8 mouse cellular contexts compared by ENCODE assay signal in genomic region chr10:17725644-17726372, GRCm38 (mm10). TPM values are rescaled to one million over a fixed set of nuclear protein-coding genes. Genes with fewer than 3 reads are reported as not detected.
DNase-seq lines count a peak whose midpoint lies in the region; ATAC-seq and TF ChIP-seq lines count a peak whose summit lies in the region.

No protein-coding gene starts in this region.

- H3K27me3 ChIP-seq in hindbrain, embryonic 13.5 days = no peaks in the 10 kb centered on the region
- no peaks in the 10 kb centered on the region for H3K27me3 ChIP-seq in liver, embryonic 14.5 days (ENCODE audit: control insufficient read depth, insufficient read depth, low read length)

- H3K4me2 ChIP-seq in hindbrain, embryonic 13.5 days = peak overlapping the region; percentile 59
- peak overlapping the region; percentile 20; the same call in 1 of the 2 replicates for H3K4me2 ChIP-seq in liver, embryonic 14.5 days (ENCODE audit: low read depth)

- H3K27ac ChIP-seq in hindbrain, embryonic 13.5 days = peak overlapping the region; percentile 73
- no peak overlapping the region for H3K27ac ChIP-seq in liver, embryonic 14.5 days

- DNase-seq in embryo, embryonic 10.5 days (ENCODE audit: low spot score) = peak; percentile 29
- no peak for DNase-seq in embryo, embryonic 11 days
- DNase-seq in Muller cell, postnatal 12 days (ENCODE audit: inconsistent ontology term) = peak; percentile 3
- no peak for DNase-seq in liver, embryonic 14.5 days (ENCODE audit: low read depth in 3 of 3, low spot score in 3 of 3)
- no peak for DNase-seq in MN1 (ENCODE audit: low spot score)

- no peaks in the 10 kb centered on the region for H3K9me3 ChIP-seq in hindbrain, embryonic 13.5 days
- H3K9me3 ChIP-seq in liver, embryonic 14.5 days (ENCODE audit: control insufficient read depth, low read length) = no peaks in the 10 kb centered on the region

- TF ChIP-seq CTCF in liver, embryonic 14.5 days (IDR thresholded peaks at IDR 0.05; ENCODE audit: low read depth) = no peak

- TF ChIP-seq EP300 in liver, embryonic 14.5 days (IDR thresholded peaks at IDR 0.05; ENCODE audit: low read depth) = no peak

- ATAC-seq in hindbrain, embryonic 13.5 days (ENCODE audit: low FRiP score) = no peak
- ATAC-seq in liver, embryonic 14.5 days (ENCODE audit: insufficient read depth) = no peak
- no peak for ATAC-seq in CD4-positive, CD25-positive, alpha-beta regulatory T cell, adult 4 months
- no peak for ATAC-seq in megakaryocyte-erythroid progenitor cell, adult 5-6 weeks (replicated peaks; ENCODE audit: low FRiP score, low TSS enrichment, poor library complexity, severe bottlenecking)

- no peaks in the 10 kb centered on the region for H3K36me3 ChIP-seq in hindbrain, embryonic 13.5 days
- H3K36me3 ChIP-seq in liver, embryonic 14.5 days (replicated peaks; ENCODE audit: control insufficient read depth, insufficient read depth, low read depth) = peaks cover 3% of the 10 kb centered on the region; the same call in 1 of the 2 replicates

- 39% methylated on average over 7 of the region's 7 CpGs for WGBS in hindbrain, embryonic 13.5 days
- WGBS in liver, embryonic 14.5 days (ENCODE audit: insufficient replicate concordance) = 67% methylated on average over 7 of the region's 7 CpGs

- H3K4me1 ChIP-seq in hindbrain, embryonic 13.5 days (replicated peaks) = peaks cover 29% of the 10 kb centered on the region
- peaks cover 4 to 19% of the 10 kb centered on the region in 2 experiments for H3K4me1 ChIP-seq in liver, embryonic 14.5 days (replicated peaks; ENCODE audit: control insufficient read depth in 2 of 2, insufficient read depth in 2 of 2, low read length in 1 of 2)

- peak overlapping the region; percentile 71 for H3K9ac ChIP-seq in hindbrain, embryonic 13.5 days
- H3K9ac ChIP-seq in liver, embryonic 14.5 days (replicated peaks) = no peak overlapping the region

- peak overlapping the region; percentile 99 for H3K4me3 ChIP-seq in hindbrain, embryonic 13.5 days
- H3K4me3 ChIP-seq in liver, embryonic 14.5 days (ENCODE audit: insufficient read depth in 1 of 2, low read depth in 2 of 2, low read length in 2 of 2) = no peak overlapping the region

RNA-seq across cellular contexts. Expression of gene Cited2, which starts 2.8 kb away (rescaled TPM):
- 86.3 and 101 TPM in 2 replicates for polyA plus RNA-seq in hindbrain, embryonic 13.5 days (2015; fragmentation: Nextera tagmentation; extraction: Ambion mirVana)
- 17.8 and 18.2 TPM in 2 replicates for polyA plus RNA-seq in liver, embryonic 14.5 days (2012; rRNA removed)
- 12.3 and 12.7 TPM in 2 replicates for polyA plus RNA-seq in liver, embryonic 14.5 days (2014; fragmentation: Nextera tagmentation; extraction: Ambion mirVana)
- polyA plus RNA-seq in CD4-positive, CD25-positive, alpha-beta regulatory T cell, adult 4 months (2017; shearing (Covaris generic)) = 1 to 10 TPM; 4.8 to 9.4 TPM
- 10.1 and 13.7 TPM in 2 replicates for total RNA-seq in megakaryocyte-erythroid progenitor cell, adult 5-6 weeks (2014; fragmentation: Nextera tagmentation)
- 10.1 and 36.8 TPM in 2 replicates for total RNA-seq in megakaryocyte-erythroid progenitor cell, adult 5-6 weeks (2017)

Comparison
In these comparisons a context has a peak if more than half of its experiments do, and no peak if none do; other contexts are left out.
1. DNase-seq: peak in embryo, embryonic 10.5 days (single experiment) and Muller cell, postnatal 12 days (single experiment); none in embryo, embryonic 11 days (single experiment), liver, embryonic 14.5 days (0 of 3) and MN1 (single experiment).